Mouse (Mus musculus): ENCODE results near the gene Defa31. TPM values are rescaled to one million over a fixed set of nuclear protein-coding genes. Genes with fewer than 3 reads are reported as not detected.
"Not testable (repeated sequence)": the region's sequence is repeated elsewhere in the genome, so short reads cannot be mapped to it uniquely, and the experiment has no call there.

The Defa31 gene
- not detected in 2 replicates for polyA plus RNA-seq (2012; rRNA removed)

- H3K27ac ChIP-seq (ENCODE audit: insufficient read depth, low read depth, low read length); H3K4me3 ChIP-seq (ENCODE audit: insufficient read depth, low read depth, low read length); H3K36me3 ChIP-seq (ENCODE audit: control insufficient read depth, insufficient read depth, low read length); H3K4me1 ChIP-seq (ENCODE audit: control insufficient read depth, insufficient read depth, low read length); H3K27me3 ChIP-seq (replicated peaks; ENCODE audit: control insufficient read depth, insufficient read depth, low read length); DNase-seq: not testable (repeated sequence)
- WGBS: no CpG with 5 or more reads among the region's 1 CpGs
Measured at GRCm38 (mm10) chr8:21191314-21191713, at the start of gene Defa31. Gene Defa31, plus strand, starts transcription at chr8:21191614.

- not testable (repeated sequence) for H3K27me3 ChIP-seq (replicated peaks; ENCODE audit: control insufficient read depth, insufficient read depth, low read length); H3K4me1 ChIP-seq (ENCODE audit: control insufficient read depth, insufficient read depth, low read length); H3K27ac ChIP-seq (ENCODE audit: insufficient read depth, low read depth, low read length); H3K36me3 ChIP-seq (ENCODE audit: control insufficient read depth, insufficient read depth, low read length); DNase-seq; H3K4me3 ChIP-seq (ENCODE audit: insufficient read depth, low read depth, low read length)
- no CpG with 5 or more reads among the region's 1 CpGs for WGBS
Measured at GRCm38 (mm10) chr8:21161977-21162376, 29.4 kb upstream of the Defa31 start, which contains the start of gene Defa22. Gene Defa22, plus strand, starts transcription at chr8:21162277.

GRCm38 (mm10) chr8:21201261-21201660 is 9.8 kb downstream of the Defa31 start, which contains the start of gene Gm15293:
Gene Gm15293, plus strand, starts transcription at chr8:21201561.
- not testable (repeated sequence) for H3K27me3 ChIP-seq (replicated peaks; ENCODE audit: control insufficient read depth, insufficient read depth, low read length); H3K36me3 ChIP-seq (ENCODE audit: control insufficient read depth, insufficient read depth, low read length); H3K4me1 ChIP-seq (ENCODE audit: control insufficient read depth, insufficient read depth, low read length); DNase-seq; H3K27ac ChIP-seq (ENCODE audit: insufficient read depth, low read depth, low read length); H3K4me3 ChIP-seq (ENCODE audit: insufficient read depth, low read depth, low read length)
- WGBS: no CpG with 5 or more reads among the region's 1 CpGs

Other genes starting within 250 kb of the Defa31 start
- not detected in 2 replicates for gene AY761185, start 246.9 kb upstream of the Defa31 start, polyA plus RNA-seq (2012; rRNA removed)
- not detected in 2 replicates for gene Defa21, start 166.1 kb upstream of the Defa31 start, polyA plus RNA-seq (2012; rRNA removed)
- not detected in 2 replicates for gene Defa23, start 136.6 kb upstream of the Defa31 start, polyA plus RNA-seq (2012; rRNA removed)
- gene Defa35, start 126.6 kb upstream of the Defa31 start, polyA plus RNA-seq (2012; rRNA removed): not detected in 2 replicates
- gene Defa25, start 107.2 kb upstream of the Defa31 start, polyA plus RNA-seq (2012; rRNA removed): not detected in 2 replicates
- gene Gm14851, start 95.6 kb upstream of the Defa31 start, polyA plus RNA-seq (2012; rRNA removed): 0.50 TPM in 1 of 2 replicates, not detected in the other
- not detected in 2 replicates for gene Defa30, start 57.0 kb upstream of the Defa31 start, polyA plus RNA-seq (2012; rRNA removed)
- gene Defa22, start 29.3 kb upstream of the Defa31 start, polyA plus RNA-seq (2012; rRNA removed): not detected in 2 replicates
- gene Gm15293, start 9.9 kb downstream of the Defa31 start, polyA plus RNA-seq (2012; rRNA removed): not detected in 2 replicates
- gene Gm15292, start 58.1 kb downstream of the Defa31 start, polyA plus RNA-seq (2012; rRNA removed): not detected in 2 replicates
- not detected in 2 replicates for gene Defa27, start 123.9 kb downstream of the Defa31 start, polyA plus RNA-seq (2012; rRNA removed)
- not detected in 2 replicates for gene Defa29, start 135.4 kb downstream of the Defa31 start, polyA plus RNA-seq (2012; rRNA removed)
- gene Defa2, start 186.9 kb downstream of the Defa31 start, polyA plus RNA-seq (2012; rRNA removed): not detected in 2 replicates
- gene Defa33, start 200.2 kb downstream of the Defa31 start, polyA plus RNA-seq (2012; rRNA removed): not detected in 2 replicates
- not detected in 2 replicates for gene Defa36, start 235.8 kb downstream of the Defa31 start, polyA plus RNA-seq (2012; rRNA removed)